Mouse (Mus musculus) urinary bladder, postnatal 0 days (tissue): Measurements from ENCODE around the gene Tas2r115. TPM values are rescaled to one million over a fixed set of nuclear protein-coding genes. Genes with fewer than 3 reads are reported as not detected.

Experiments
- polyA plus RNA-seq: library from polyadenylated mRNA; unstranded; fragments of >200 nt; fragmentation: Nextera tagmentation; extraction: Ambion mirVana; gene quantifications from 2 replicates; pipeline ENCODE4 v1.2.1, GENCODE M21; 2015

Gene Tas2r115
- polyA plus RNA-seq, result not detected in 2 replicates

DNA sequence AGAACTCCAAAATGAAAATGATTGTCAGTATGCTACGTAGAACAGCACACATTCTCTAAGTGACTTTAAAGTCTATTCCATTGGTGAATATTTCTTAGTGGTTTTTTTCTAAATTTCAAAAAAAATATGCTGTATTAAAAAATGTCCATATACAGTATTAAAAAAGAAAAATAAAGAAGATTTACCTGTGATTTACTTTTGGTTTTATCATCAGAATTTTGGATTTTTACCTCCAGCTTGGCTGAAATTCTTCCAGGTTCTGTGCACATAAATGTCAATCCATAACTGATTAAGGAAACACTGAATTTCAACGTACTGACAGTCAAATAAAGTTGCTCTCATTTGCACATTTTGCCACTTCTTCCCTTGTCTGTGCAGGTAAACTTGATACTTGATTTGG is at the start of gene Tas2r115:
TSS of gene Tas2r115 (minus strand) at position 101 of the 400 bp plus-strand sequence.

DNA sequence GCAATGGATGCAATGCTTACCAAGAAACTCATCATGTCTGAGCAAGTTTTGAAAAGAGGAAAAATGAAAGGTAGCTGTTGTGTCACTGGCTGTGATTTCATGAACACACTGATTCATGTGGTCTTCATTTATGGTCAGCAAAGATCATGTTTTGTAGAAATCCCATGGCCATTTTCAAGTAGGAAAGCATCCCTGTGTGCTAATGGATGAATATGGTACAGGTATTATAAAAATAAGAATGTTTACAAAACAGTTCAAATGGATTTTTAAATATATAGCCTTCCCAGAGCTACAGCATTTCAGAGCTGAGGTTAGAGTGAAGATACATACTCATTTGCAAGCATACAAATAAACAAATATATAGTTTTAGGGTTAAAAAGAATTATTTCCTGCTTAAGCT is 40.2 kb upstream of the Tas2r115 start, which contains the start of gene Tas2r136:
TSS of gene Tas2r136 (minus strand) at position 101 of the 400 bp plus-strand sequence.

GRCm38 (mm10) chr6:132761831-132762230 is 24.0 kb upstream of the Tas2r115 start, which contains the start of gene Tas2r102:
Tas2r102 (plus strand) TSS chr6:132762131.

GRCm38 (mm10) chr6:132754430-132754829 is 16.6 kb upstream of the Tas2r115 start, which contains the start of gene Tas2r124:
Tas2r124 (plus strand) TSS chr6:132754730.

GRCm38 (mm10) chr6:132711828-132712227 is 26.0 kb downstream of the Tas2r115 start, which contains the start of gene Tas2r122:
Tas2r122 (minus strand) TSS chr6:132711928.

GRCm38 (mm10) chr6:132700907-132701306 is 36.9 kb downstream of the Tas2r115 start, which contains the start of gene Tas2r121:
Tas2r121 (minus strand) TSS chr6:132701007.

Other genes starting within 250 kb of the Tas2r115 start
- gene Prh1, start 168.2 kb downstream of the Tas2r115 start, polyA plus RNA-seq, result not detected in 2 replicates
- gene Prp2, start 142.1 kb downstream of the Tas2r115 start, polyA plus RNA-seq, result not detected in 2 replicates
- not detected in 2 replicates for gene A630073D07Rik, start 86.5 kb downstream of the Tas2r115 start, polyA plus RNA-seq
- gene Tas2r120, start 81.1 kb downstream of the Tas2r115 start, polyA plus RNA-seq, result not detected in 2 replicates
- not detected in 2 replicates for gene Tas2r121, start 37.0 kb downstream of the Tas2r115 start, polyA plus RNA-seq
- not detected in 2 replicates for gene Tas2r122, start 26.1 kb downstream of the Tas2r115 start, polyA plus RNA-seq
- not detected in 2 replicates for gene Tas2r124, start 16.7 kb upstream of the Tas2r115 start, polyA plus RNA-seq
- gene Tas2r102, start 24.1 kb upstream of the Tas2r115 start, polyA plus RNA-seq, result not detected in 2 replicates
- gene Tas2r136, start 40.1 kb upstream of the Tas2r115 start, polyA plus RNA-seq, result not detected in 2 replicates
- not detected in 2 replicates for gene Tas2r117, start 64.8 kb upstream of the Tas2r115 start, polyA plus RNA-seq
- not detected in 2 replicates for gene Tas2r123, start 109.1 kb upstream of the Tas2r115 start, polyA plus RNA-seq
- not detected in 2 replicates for gene Tas2r116, start 117.4 kb upstream of the Tas2r115 start, polyA plus RNA-seq
- gene Tas2r110, start 130.0 kb upstream of the Tas2r115 start, polyA plus RNA-seq, result not detected in 2 replicates
- gene Tas2r113, start 155.0 kb upstream of the Tas2r115 start, polyA plus RNA-seq, result not detected in 2 replicates
- not detected in 2 replicates for gene Tas2r125, start 171.6 kb upstream of the Tas2r115 start, polyA plus RNA-seq
- not detected in 2 replicates for gene Tas2r129, start 213.1 kb upstream of the Tas2r115 start, polyA plus RNA-seq
- gene Tas2r131, start 219.9 kb upstream of the Tas2r115 start, polyA plus RNA-seq, result not detected in 2 replicates
- gene Tas2r109, start 242.9 kb upstream of the Tas2r115 start, polyA plus RNA-seq, result not detected in 2 replicates